Mouse (Mus musculus) C2C12 (cell line): Measurements from ENCODE around the gene Hdac4.

ENCODE experiments used
- CEBPB ChIP-seq: IDR thresholded peaks from one replicate; pipeline ENCODE4 v1.6.1; 2011; ENCODE audit warnings: low read depth, mild to moderate bottlenecking, control low read depth, moderate library complexity
- CTCF ChIP-seq: IDR thresholded peaks from one replicate; pipeline ENCODE4 v1.5.1; 2011; ENCODE audit not compliant: control insufficient read depth, insufficient read depth, insufficient read length
- MAX ChIP-seq: IDR thresholded peaks from one replicate; pipeline ENCODE4 v1.6.1; 2011; ENCODE audit warnings: mild to moderate bottlenecking, control low read depth
- MYOD1 ChIP-seq: IDR thresholded peaks from one replicate; pipeline ENCODE4 v1.6.1; 2011; ENCODE audit warnings: low read depth; ENCODE audit not compliant: control insufficient read depth, insufficient read length
- MYOG ChIP-seq: IDR thresholded peaks from one replicate; pipeline ENCODE4 v1.6.1; 2011; ENCODE audit not compliant: control insufficient read depth, insufficient read length; ENCODE audit errors: extremely low read depth
- USF1 ChIP-seq: IDR thresholded peaks from one replicate; pipeline ENCODE4 v1.6.1; 2011; ENCODE audit warnings: low read depth, mild to moderate bottlenecking, control low read depth, moderate library complexity

DNA sequence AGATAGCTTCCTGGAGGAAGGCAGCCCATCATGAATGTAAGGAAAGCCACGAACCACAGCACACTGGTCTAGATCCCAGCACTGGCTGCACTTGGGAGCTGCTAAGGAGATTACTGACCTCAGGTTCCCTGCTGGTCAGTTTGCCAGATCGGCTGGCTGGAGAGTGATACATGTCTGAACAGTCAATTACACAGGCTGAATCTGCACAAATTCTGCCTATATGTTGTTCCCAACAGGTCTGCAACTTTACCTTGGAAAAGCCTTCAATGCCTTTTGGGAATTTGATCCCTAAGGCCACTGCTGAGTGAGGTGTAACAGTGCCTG, 189.9 kb downstream of the Hdac4 start:
- TF ChIP-seq MAX (no peak), CTCF (no peak), CEBPB (no peak), USF1 (no peak), MYOG (no peak), MYOD1 (no peak)
